Mouse (Mus musculus): ENCODE results near the gene Galk1. TPM values are rescaled to one million over a fixed set of nuclear protein-coding genes. Genes with fewer than 3 reads are reported as not detected.

The Galk1 gene
- polyA plus RNA-seq, 1 experiment: 110 TPM

GRCm38 (mm10) chr11:116008411-116008810 is 4.1 kb downstream of the Galk1 start:
- DNase-seq: no peak
- 90% methylated on average over 11 of the region's 11 CpGs for WGBS
- Histone ChIP-seq H3K36me3 (ENCODE audit: control insufficient read depth, insufficient read depth, low read length) (no peaks in the 10 kb centered on the region), H3K27me3 (ENCODE audit: control insufficient read depth, insufficient read depth, low read length) (no peaks in the 10 kb centered on the region), H3K4me3 (ENCODE audit: control insufficient read depth, insufficient read depth, low read length) (no peak overlapping the region), H3K4me1 (replicated peaks; ENCODE audit: control insufficient read depth, insufficient read depth, low read length) (peaks cover 26% of the 10 kb centered on the region), H3K27ac (ENCODE audit: control insufficient read depth, insufficient read depth, low read length) (no peak overlapping the region)
- TF ChIP-seq CTCF (IDR thresholded peaks at IDR 0.05; ENCODE audit: borderline replicate concordance, control insufficient read depth, extremely low read depth, insufficient read depth, low read length, poor library complexity) (no peak), POLR2A (IDR thresholded peaks at IDR 0.05; ENCODE audit: control insufficient read depth, extremely low read depth, insufficient read depth, low read length, poor library complexity) (no peak)

DNA sequence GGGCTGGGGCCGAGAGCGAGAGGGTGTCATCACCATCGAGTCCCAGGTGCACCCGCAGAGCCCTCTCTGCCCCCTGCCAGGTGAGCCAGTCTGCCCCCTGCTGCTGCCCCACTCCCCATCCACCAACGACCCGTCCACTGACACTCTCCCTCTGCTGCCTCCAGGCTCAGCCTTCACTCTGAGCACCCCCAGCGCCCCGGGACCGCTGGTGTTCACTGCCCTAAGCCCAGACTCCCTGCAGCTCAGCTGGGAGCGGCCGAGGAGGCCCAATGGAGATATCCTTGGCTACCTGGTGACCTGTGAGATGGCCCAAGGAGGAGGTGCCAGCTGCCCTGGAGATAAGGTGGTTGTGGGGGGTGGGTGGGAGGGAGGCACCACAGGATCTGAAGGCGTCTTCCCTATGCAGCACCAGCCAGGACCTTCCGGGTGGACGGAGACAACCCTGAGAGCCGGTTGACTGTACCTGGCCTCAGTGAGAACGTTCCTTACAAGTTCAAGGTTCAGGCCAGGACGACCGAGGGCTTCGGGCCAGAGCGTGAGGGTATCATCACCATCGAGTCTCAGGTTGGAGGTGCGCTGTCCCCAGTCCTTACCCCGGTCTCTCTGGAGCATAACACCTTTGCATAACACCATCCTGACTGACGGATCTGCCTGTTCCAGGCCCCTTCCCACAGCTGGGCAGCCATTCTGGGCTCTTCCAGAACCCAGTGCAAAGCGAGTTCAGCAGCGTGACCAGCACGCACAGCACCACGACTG is 5.2 kb downstream of the Galk1 start:
- no peak for TF ChIP-seq CTCF (IDR thresholded peaks at IDR 0.05; ENCODE audit: borderline replicate concordance, control insufficient read depth, extremely low read depth, insufficient read depth, low read length, poor library complexity)
- TF ChIP-seq POLR2A (IDR thresholded peaks at IDR 0.05; ENCODE audit: control insufficient read depth, extremely low read depth, insufficient read depth, low read length, poor library complexity): no peak
- Histone ChIP-seq H3K27me3 (ENCODE audit: control insufficient read depth, insufficient read depth, low read length) (no peaks in the 10 kb centered on the region), H3K4me1 (replicated peaks; ENCODE audit: control insufficient read depth, insufficient read depth, low read length) (peaks cover 20% of the 10 kb centered on the region), H3K4me3 (ENCODE audit: control insufficient read depth, insufficient read depth, low read length) (no peak overlapping the region), H3K27ac (ENCODE audit: control insufficient read depth, insufficient read depth, low read length) (no peak overlapping the region), H3K36me3 (ENCODE audit: control insufficient read depth, insufficient read depth, low read length) (no peaks in the 10 kb centered on the region)
- DNase-seq: no peak
- WGBS: 97% methylated on average over 28 of the region's 28 CpGs

DNA sequence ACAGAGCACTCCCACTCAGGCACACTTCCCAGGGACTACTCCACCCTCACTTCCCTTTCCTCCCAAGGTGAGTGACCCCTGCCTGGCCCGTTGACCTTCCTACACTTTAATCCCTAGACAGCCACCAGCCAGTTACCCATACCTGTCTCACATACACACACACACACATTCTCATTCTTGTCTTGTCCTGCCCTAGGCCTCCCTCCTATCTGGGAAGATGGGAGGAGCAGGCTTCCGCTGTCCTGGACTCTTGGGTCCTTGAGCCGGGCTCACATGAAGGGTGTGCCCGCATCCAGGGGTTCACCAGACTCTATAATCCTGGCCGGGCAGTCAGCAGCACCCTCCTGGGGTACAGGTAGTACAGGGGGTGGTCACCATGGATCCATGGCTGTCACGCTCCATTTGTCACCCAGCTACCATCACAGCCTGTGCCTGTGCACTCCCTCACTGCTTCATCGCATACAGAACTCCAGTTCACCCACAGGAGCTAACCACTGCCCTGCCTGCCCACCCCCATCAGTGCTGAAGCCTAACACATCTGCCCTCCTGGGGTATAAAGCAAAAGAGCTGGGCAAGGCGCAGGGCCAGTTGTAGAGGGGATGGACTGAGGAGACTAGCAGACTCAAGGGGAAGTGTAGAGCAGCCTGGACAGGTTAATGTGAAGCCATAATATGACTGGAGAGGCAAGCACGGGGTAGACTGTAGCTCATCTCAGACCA is 6.7 kb downstream of the Galk1 start:
- no peak overlapping the region for H3K27ac ChIP-seq (ENCODE audit: control insufficient read depth, insufficient read depth, low read length)
- TF ChIP-seq POLR2A (IDR thresholded peaks at IDR 0.05; ENCODE audit: control insufficient read depth, extremely low read depth, insufficient read depth, low read length, poor library complexity): no peak
- TF ChIP-seq CTCF (IDR thresholded peaks at IDR 0.05; ENCODE audit: borderline replicate concordance, control insufficient read depth, extremely low read depth, insufficient read depth, low read length, poor library complexity): no peak
- H3K4me3 ChIP-seq (ENCODE audit: control insufficient read depth, insufficient read depth, low read length): no peak overlapping the region
- no peak for DNase-seq
- H3K27me3 ChIP-seq (ENCODE audit: control insufficient read depth, insufficient read depth, low read length): no peaks in the 10 kb centered on the region
- 91% methylated on average over 9 of the region's 9 CpGs for whole genome bisulfite sequencing
- no peaks in the 10 kb centered on the region for H3K36me3 ChIP-seq (ENCODE audit: control insufficient read depth, insufficient read depth, low read length)
- H3K4me1 ChIP-seq (replicated peaks; ENCODE audit: control insufficient read depth, insufficient read depth, low read length): peaks cover 16% of the 10 kb centered on the region

DNA sequence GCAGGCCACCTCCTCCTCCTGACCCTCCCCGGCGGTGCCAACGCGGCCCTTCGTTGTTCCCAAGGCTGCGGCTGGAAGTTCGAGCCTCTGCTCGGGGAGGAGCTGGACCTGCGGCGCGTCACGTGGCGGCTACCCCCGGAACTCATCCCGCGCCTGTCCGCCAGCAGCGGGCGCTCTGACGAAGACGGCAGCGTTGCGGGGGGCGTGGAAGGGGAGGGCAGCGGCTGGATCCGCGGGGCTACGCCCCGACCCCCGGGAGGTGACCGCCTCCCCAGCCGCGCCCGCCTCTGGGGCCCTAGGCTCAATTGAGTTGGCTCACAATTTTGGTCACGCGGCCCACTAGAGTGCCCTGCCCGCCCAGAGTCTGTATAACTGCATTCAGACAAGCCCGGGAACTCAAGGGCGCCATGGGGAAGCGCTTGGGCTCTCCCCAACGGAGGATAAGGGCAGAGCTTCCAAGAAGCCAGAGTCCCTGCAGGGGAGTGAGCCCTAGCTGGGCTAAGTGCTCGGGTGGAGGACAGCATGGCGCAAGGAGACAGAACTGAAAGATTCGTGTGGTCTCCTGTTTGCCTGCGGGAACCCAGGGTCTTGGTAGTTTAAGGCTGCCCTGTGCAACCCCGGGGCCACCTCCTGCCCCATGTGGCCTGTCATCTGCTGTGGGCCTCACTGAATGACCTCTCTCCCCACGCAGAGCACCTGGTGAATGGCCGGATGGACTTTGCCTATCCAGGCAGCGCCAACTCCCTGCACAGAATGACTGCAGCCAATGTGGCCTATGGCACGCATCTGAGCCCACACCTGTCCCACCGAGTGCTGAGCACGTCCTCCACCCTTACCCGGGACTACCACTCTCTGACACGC is 7.4 kb downstream of the Galk1 start:
- Histone ChIP-seq H3K27ac (ENCODE audit: control insufficient read depth, insufficient read depth, low read length) (no peak overlapping the region), H3K36me3 (ENCODE audit: control insufficient read depth, insufficient read depth, low read length) (no peaks in the 10 kb centered on the region), H3K4me1 (replicated peaks; ENCODE audit: control insufficient read depth, insufficient read depth, low read length) (peaks cover 16% of the 10 kb centered on the region), H3K27me3 (ENCODE audit: control insufficient read depth, insufficient read depth, low read length) (no peaks in the 10 kb centered on the region), H3K4me3 (ENCODE audit: control insufficient read depth, insufficient read depth, low read length) (peak overlapping the region; percentile 39)
- TF ChIP-seq CTCF (IDR thresholded peaks at IDR 0.05; ENCODE audit: borderline replicate concordance, control insufficient read depth, extremely low read depth, insufficient read depth, low read length, poor library complexity) (peak; percentile 75; the same call in 1 of the 2 replicates), POLR2A (IDR thresholded peaks at IDR 0.05; ENCODE audit: control insufficient read depth, extremely low read depth, insufficient read depth, low read length, poor library complexity) (no peak)
- DNase-seq: peak; percentile 82
- WGBS: 9% methylated on average over 54 of the region's 54 CpGs

DNA sequence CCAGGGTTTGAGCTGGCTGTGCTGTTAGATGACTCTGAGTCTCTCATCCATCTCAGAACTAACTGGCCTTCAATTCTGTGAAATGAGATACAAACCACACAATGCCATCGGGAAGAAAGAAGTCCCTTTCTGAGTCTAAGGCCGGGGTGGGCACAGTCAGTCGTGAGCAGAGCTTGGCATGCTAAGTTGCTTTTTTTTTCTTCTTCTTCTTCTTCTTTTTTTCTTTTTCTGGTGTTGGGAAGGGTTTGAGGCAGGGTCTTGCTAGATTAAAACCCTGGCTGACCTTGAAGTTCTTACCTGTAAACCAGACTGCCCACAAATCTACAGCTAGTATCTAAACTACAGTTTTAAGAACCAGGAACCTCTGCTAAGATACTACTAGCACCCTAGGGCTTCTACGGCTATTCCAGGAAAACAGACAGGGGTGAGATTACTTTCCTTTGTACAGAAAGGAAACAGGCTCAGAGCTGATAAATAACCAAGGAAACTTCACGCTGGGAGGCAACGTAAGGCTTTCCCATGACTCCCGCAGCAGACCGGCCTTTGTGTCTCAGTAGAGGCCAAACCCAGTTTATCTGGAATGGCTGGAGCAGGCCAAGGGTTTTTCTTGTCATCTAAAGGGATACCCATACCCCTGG is 8.2 kb downstream of the Galk1 start:
- Histone ChIP-seq H3K27ac (ENCODE audit: control insufficient read depth, insufficient read depth, low read length) (no peak overlapping the region), H3K4me1 (replicated peaks; ENCODE audit: control insufficient read depth, insufficient read depth, low read length) (peaks cover 18% of the 10 kb centered on the region), H3K4me3 (ENCODE audit: control insufficient read depth, insufficient read depth, low read length) (peak overlapping the region; percentile 39), H3K27me3 (ENCODE audit: control insufficient read depth, insufficient read depth, low read length) (no peaks in the 10 kb centered on the region), H3K36me3 (ENCODE audit: control insufficient read depth, insufficient read depth, low read length) (no peaks in the 10 kb centered on the region)
- 22% methylated on average over 8 of the region's 8 CpGs for WGBS
- no peak for DNase-seq
- TF ChIP-seq POLR2A (IDR thresholded peaks at IDR 0.05; ENCODE audit: control insufficient read depth, extremely low read depth, insufficient read depth, low read length, poor library complexity): no peak

- Histone ChIP-seq H3K36me3 (ENCODE audit: control insufficient read depth, insufficient read depth, low read length) (no peaks in the 10 kb centered on the region), H3K27me3 (ENCODE audit: control insufficient read depth, insufficient read depth, low read length) (no peaks in the 10 kb centered on the region), H3K4me1 (replicated peaks; ENCODE audit: control insufficient read depth, insufficient read depth, low read length) (peaks cover 14% of the 10 kb centered on the region), H3K27ac (ENCODE audit: control insufficient read depth, insufficient read depth, low read length) (no peak overlapping the region), H3K4me3 (ENCODE audit: control insufficient read depth, insufficient read depth, low read length) (no peak overlapping the region)
- 93% methylated on average over 3 of the region's 3 CpGs for WGBS
- TF ChIP-seq CTCF (IDR thresholded peaks at IDR 0.05; ENCODE audit: borderline replicate concordance, control insufficient read depth, extremely low read depth, insufficient read depth, low read length, poor library complexity) (no peak), POLR2A (IDR thresholded peaks at IDR 0.05; ENCODE audit: control insufficient read depth, extremely low read depth, insufficient read depth, low read length, poor library complexity) (no peak)
- DNase-seq: no peak
Observed at GRCm38 (mm10) chr11:116002894-116003293, 9.6 kb downstream of the Galk1 start.

Measured in thymus, adult 2 months (tissue).